Mouse (Mus musculus) cerebellum, postnatal 36 days (tissue): ENCODE data around the gene Psme4.

ENCODE experiments used
- DNase-seq, 2 experiments: peaks; one replicate each; pipeline ENCODE4 v3.0.0; 2021 to 2022; ENCODE audit warnings: mixed read lengths in 2 of 2

Gene Psme4

DNA sequence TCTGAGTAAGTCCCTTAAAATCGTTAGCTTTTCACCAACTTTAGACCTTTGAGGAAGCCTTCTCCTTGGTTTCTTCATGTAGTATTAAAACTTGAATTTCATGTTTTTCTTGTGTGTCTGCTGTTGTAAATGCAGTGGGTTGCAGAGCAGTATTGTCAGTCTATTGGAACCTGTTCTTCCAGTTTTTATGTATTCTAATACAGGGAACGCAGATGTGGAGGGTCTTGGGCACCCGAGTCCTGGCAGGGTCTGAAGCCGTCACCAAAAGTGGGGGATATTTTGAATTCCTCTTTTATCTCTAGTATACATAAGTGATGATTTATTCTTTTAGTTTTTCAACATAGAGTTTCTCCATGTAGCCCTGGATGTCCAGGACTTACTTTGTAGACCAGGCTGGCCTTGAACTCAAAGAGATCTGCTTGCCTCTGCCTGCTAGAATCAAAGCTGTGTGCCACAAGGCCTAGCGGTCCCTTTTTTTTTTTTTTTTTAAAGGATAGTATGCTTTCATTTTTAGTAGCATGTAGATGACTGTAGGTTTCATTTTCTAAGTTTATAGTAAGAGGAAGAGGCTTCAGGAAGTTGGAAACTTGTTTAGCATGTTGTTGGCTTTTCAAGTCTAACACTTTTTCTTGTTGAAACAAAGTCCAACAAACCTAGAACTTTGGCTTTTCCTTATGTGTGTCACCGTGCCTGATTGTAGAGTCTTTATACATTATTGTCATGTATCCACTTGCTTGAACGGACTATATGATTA lies 14.9 kb downstream of the Psme4 start:
- DNase-seq, result no peak

DNA sequence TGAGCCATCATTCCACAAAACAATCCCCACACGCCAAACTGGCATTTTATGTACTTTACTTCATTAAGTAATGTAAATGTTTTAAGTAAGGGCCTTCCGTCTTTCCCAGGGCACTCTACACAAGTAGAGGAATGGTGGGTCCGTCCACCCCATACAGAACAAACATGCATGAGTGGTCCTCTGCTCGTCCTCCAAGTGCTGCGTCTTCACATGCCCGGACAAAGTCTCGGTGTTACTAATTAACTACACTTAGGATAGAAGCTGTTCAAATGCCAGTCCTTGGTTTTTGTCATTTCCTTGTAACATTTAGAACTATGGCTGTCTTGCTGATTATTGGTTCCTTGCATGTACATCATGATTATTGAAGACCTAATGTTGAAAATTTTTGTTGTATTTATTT lies 21.2 kb downstream of the Psme4 start:
- DNase-seq, result no peak

DNA sequence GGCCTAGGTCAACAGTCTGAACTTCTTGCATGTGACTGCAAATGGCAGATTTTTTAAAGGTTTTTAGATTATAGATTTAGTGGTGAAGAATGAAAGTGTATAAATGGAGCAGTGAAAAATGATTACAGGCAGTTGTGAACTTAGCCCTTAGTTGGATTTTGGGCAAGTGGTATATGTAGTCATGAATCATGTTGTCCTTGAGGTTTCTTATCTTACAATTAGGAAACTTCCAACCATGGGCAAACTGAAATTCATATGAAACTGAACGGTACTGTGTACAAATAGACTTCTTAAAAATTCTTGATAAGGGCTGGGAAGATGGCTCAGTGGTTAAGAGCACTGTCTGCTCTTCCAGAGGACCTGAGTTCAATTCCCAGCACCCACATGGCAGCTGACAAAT lies 22.2 kb downstream of the Psme4 start:
- no peak for DNase-seq

DNA sequence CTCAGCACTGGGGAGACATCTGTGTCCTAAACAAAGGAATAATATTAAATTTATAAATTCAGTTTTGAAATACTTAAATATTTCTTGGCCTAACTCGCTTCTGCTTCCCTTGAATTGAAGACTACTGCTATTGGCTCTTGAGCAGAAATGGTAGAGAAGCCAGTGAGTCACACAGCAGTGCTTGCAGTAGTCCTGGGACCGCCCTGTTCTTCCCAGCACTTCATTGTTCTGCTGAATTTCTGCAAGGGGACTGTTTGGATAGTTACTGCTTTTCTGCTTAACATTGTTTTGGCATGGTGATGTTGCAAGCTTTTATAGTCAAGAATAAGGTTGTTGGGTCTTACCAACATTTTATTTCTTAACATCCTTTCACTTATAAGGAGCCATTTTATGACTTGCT lies 25.7 kb downstream of the Psme4 start:
- no peak for DNase-seq

DNA sequence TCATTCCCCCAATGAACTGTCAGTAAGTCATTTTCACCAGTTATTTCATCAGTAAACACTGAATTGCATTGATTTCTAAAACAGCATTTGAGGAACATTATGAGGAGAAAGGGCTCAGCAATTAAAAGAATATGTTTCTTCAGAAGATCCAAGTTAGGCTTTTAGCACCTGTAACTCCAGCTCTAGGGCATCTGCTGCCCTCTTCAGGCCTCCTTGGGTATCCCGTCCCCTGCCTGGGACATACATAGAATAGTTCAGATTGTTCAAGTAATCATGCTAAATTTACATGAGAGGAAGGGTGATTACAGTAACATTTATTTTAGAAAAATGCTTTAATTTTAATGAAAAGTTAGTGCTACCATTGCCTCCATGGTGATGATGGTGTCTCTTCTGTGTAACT lies 28.0 kb downstream of the Psme4 start:
- DNase-seq, result peak; percentile 34 to 35

DNA sequence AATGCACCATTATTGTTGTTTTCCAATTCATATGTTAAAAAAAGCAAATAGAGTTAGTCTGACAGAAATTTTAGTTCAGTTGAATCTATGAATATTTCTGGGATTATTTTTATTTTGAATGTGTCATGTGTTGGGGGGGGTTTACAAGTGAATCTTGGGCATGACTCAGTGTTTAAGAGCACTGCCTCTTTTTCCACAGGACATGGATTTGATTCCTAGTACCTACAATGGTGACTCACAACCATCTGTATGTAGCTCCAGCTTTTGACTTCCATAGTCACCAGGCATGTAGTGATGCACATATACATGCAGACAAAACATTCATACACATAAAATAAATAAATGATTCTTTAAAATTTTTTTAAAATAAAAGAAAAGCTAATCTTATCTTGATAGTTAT lies 28.6 kb downstream of the Psme4 start:
- DNase-seq, result no peak

DNA sequence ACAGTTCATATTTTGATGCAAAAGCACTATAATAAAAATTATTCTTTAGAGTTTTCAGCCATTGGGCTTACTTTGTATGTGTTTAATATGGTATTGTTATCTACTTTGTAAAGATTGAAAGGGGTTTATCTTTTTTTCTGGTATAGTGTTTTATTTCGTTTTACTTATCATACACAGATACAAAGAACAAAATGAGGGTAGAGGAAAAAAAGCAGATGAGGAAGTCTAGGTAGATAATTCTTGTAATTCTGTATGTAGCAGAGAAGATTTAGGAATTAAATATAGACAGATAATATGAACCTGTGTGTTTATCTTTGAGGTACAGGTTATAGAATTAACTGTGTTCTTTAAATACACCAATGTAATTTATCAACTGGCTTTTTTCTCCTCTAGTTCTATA lies 30.9 kb downstream of the Psme4 start:
- no peak for DNase-seq

DNA sequence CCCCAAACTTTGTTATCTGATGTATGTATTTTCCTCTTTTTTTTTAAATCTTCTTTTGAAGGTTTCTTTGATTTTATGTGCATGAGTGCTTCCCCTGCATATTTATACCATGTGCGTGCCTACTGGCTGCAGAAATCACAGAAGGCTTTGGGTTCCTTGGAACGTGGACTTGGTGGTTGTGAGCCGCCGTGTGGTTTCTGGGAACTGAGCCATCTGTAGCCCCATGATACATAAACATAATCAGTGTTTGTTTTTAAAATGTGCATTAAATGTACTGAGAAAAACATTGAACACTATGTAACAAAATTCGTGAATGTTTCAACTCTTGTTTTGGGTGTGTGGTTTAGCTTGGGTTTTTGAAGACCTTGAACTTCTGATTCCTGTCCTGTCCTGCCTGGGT lies 49.6 kb downstream of the Psme4 start:
- DNase-seq, result no peak

DNA sequence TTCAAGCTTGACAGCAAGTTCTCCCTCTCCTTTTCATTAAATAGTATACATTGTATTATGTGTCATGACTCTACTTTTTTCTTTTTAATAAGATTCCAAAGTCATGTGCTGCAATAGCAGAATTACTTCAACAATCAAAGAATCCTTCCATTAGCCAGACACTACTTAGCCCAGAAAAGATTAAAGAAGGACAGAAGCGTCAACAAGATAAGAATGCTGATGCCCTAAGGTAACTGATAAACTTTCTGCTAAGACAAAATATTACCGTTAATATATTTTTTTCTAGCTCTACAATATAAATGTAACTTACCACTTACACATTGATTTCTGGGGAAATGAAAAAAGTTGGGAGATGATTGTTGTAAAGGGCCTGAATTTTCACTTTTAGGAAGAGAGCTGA lies 67.3 kb downstream of the Psme4 start:
- DNase-seq, result no peak

DNA sequence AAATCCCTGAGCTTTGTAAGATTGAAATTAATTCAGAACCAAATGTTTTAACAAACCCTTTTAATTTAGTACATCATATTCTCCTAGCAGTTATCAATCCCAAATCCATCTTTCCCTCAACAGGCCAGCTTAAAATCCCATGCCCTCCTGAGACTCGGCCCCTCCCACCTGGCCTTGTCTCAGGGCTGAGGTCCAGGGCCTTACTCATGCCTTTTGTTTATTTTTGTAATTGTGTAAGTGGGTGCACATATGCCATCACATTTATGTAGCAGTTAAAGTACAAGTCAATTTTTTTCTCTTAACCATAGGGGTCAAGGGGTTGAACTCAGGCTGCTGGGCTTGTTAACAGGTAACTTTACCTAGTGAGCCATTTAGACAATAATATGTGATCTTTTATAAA lies 72.8 kb downstream of the Psme4 start:
- peak; percentile 6 to 11 for DNase-seq

DNA sequence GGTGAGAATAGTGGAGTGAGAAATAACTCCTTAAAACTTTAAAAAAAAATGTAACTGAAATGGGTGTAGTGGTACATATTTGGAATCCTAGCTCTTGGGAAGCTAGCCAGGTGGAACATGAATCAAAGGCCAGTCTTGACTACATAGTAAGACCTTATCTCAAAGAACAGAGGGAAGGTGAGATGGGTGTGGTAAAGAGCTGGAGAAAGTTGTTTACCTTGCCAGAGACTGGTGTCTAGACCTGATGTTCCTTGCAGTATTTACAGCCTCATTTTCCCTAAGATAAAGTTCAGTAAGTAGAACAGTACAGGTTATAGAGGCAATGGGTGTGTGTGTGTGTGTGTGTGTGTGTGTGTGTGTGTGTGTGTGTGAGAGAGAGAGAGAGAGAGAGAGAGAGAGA lies 100.9 kb downstream of the Psme4 start:
- DNase-seq, result no peak

DNA sequence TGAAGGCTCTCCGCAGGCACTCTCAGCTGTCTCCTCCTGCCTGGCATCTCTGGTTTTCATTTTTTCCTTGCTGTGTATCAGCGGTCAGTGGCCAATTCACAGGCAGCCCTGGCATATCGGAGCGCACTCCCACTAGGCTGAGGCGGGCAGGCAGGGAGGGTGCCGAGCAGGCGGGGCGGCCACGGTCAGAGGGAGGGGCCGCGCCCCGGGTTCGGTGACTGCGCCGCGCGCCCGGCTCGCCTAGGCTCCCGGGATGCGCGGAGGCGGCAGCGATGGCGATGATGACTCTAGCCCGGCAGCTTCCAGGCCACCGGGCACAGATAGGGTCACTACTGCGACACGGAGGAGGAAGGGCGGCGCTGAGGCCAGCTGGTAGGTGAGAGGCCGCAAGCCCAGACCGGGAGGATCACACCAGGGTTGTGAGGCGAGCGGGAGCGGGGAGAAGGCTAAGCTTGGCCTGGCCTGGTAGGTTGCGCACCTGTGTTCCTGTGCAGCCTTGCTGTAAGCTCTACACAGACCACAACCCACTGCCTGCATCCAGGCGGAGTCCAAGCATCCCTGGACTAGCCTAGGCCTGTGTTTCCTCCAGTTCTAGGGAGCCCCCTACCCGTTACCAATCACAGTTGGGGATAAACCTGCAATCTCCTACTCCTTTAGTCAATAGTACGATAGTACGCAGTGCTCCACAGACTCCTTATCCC lies 113.8 kb downstream of the Psme4 start, which contains the start of the genes Gpr75 and Asb3:
Gene Gpr75 (plus strand): TSS at position 188 of the 701 bp plus-strand sequence.
Gene Asb3 (plus strand): TSS at position 246 of the 701 bp plus-strand sequence.
- peak; percentile 84 to 87 for DNase-seq

DNA sequence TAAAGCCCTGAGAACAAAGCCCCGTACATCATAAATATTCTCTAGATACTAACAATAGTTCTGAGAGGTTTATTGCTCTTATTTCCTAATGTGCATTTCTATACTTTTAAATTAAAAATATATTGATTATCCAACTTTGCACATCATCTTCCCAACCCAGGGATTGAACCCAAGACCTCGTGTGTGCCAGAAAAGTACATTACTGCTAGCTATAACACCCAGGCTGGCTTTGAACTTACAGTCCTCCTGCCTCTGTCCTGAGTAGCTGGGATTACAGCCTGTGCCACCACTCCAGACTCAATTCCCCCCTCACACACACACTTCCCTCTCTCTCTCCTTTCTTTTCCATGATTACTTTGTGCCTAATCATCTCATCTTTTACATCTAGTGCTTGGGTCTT lies 116.6 kb downstream of the Psme4 start:
- DNase-seq, result no peak

DNA sequence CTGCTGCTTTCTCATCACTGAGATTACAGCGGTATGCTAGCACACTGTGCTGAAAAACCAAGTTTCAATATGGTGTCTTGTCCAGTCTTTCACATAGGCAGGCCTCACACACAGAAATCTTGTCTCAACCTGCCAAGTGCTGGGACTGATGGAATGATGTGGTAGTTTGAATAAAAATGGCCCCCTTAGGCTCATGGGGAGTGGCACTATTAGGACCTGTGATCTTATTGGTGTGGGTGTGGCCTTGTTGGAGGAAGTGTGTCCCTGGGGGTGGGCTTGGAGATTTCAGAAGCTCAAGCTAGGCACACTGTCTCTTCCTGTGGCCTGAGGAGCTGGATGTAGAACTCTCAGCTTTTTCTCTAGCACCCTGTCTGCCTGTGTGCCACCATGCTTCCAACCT lies 124.7 kb downstream of the Psme4 start:
- DNase-seq, result no peak

DNA sequence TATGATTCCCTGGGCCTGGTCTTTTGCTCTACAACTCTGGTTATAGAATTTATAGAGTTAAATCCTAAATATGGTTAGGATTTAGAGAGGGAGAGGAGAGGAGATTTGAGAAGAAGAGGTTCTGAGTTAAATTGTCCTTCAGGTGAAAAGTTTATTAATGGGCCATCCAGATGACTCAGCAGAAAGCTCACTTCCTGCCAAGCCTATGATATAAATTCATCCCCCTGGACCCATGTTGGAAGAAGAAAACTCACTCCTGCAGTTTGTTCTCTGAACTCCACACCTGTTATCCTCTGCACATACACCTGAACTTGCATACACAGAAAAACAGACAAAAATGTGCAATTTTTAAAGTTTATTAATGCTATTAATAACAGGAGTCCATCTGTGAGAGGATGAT lies 127.8 kb downstream of the Psme4 start:
- no peak for DNase-seq

DNA sequence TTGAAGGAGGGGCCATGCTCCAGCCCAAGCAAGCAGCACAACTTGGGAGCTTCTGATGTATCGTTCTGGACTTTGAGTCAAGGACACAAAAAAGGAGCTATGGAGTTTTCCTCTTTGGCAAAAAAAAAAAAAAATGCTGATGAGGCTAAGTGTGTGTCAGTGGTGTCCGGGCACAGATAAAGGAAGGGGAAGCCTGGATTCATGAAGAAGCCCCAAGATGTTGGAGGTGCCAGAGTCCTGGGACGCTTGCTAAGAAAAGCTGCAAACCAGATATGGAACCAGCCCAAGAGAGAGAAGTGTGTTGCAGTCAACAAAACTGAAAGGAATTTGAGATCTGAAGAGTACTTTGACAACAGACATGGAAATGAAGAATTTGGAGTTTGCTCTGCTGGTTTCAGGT lies 140.8 kb downstream of the Psme4 start:
- no peak for DNase-seq

DNA sequence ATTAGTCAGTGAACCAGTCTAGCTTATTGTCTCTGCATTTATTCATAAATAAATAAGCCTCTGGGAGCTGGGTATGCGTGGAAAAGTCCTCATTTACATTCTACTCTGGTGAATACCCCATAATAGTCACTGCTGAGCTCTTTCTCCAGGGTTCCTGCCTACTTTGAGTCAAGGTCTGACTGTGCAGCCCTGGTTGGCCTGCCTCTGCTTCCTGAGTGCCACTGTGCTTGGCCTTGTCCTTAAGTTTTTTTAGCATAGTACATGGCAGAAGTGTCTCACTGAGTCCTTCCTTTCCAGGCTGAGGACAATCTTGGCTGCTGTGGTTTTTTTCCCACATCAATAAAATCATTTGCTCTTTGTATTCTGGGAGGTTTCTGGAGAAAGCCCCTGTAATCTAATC lies 149.1 kb downstream of the Psme4 start:
- no peak for DNase-seq

DNA sequence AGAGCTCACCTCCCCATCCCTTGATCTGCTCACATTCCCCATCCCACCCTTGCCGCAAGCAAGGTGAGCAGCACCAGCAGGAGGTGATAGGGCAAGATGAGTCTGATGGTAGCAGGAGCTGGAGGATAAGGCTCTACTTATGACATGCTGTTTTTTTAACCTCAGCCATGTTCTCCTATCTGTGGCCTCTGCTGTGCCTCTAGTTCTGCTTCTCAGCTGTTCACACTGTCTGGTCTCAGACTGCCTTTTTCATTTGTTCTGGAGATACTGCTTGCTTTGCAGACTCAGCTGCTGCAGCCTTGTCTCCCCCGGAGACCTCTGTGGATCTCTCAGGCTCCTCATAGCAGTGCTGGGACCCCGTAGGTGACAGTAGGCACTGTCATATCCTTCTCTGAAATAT lies 151.8 kb downstream of the Psme4 start:
- DNase-seq, result no peak

DNA sequence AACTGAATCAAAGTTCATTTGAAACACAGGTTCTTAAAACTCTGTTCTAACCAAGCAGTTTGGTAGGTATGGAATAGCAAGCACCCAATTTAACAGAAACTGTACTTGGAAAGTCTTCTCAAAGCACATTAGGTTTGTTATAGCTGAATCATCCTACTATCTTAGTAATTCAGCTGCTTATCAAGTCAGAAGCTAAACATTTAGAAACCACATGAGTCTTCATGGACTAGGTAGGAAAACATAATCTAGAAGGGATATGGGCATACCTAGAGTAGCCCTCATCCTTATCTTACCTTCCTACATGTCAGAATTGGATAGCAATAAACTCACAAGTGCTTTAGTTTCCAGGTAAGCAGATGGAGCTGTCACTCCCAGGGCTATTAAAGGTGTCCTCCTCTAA lies 156.6 kb downstream of the Psme4 start:
- no peak for DNase-seq

DNA sequence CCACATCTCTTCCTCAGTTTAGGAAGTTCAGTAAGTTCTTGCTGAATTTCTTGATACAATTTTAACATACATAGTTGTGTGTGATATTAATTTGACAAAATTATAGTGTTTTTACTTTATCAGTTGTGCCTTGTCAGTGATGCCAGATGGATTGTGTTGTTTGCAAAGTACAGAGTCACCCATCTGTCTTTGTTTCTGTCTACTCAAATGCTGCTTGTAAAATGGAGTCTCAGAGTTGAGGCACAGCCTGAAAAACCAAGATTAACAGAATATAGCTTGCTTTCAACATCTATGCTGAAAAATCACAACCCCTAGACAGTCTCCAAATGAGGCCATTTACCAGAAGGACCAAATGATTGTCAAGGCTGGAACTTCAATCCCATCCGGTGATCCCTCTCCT lies 157.0 kb downstream of the Psme4 start:
- no peak for DNase-seq
